Mouse (Mus musculus): ENCODE results near the gene Arl10.

Arl10 gene

GRCm38 (mm10) chr13:54621155-54621932, 46.5 kb downstream of the Arl10 start, which contains the start of gene Faf2:
Gene Faf2 (plus strand): TSS chr13:54621784.
- peak; percentile 99 for DNase-seq (ENCODE audit: low read depth)

GRCm38 (mm10) chr13:54621960-54622521, 47.2 kb downstream of the Arl10 start:
- peak; percentile 51 for DNase-seq (ENCODE audit: low read depth)

- DNase-seq (ENCODE audit: low read depth): no peak
Observed at GRCm38 (mm10) chr13:54629128-54629527, 54.3 kb downstream of the Arl10 start.

Data from naive thymus-derived CD4-positive, alpha-beta T cell, adult 2 months (primary cell).